Mouse (Mus musculus) bone marrow, adult 2 months (tissue): ENCODE data around the gene Cd44. TPM values are rescaled to one million over a fixed set of nuclear protein-coding genes. Genes with fewer than 3 reads are reported as not detected.

ENCODE experiments used
- H3K27ac ChIP-seq: fragments of 200-500 bp; 2 replicates; pipeline ENCODE4 v1.5.1; 2012; ENCODE audit warnings: low read depth, mild to moderate bottlenecking, control low read depth, inconsistent platforms, low read length; ENCODE audit not compliant: control insufficient read depth, poor library complexity, insufficient read depth
- H3K4me1 ChIP-seq: fragments of 200-500 bp; 2 replicates; pipeline ENCODE4 v1.6.1; 2011; ENCODE audit warnings: low read length; ENCODE audit not compliant: control insufficient read depth, insufficient read depth
- H3K4me3 ChIP-seq: fragments of 200-500 bp; replicated peaks from 2 replicates; pipeline ENCODE3; 2011; ENCODE audit warnings: mild to moderate bottlenecking, low read depth, low read length, control low read depth; ENCODE audit not compliant: control insufficient read depth
- CTCF ChIP-seq: fragments of 200-500 bp; IDR thresholded peaks from 2 replicates; pipeline ENCODE4 v1.5.1; 2011; ENCODE audit warnings: low read length, control low read depth; ENCODE audit not compliant: control insufficient read depth, insufficient read depth
- POLR2A ChIP-seq: fragments of 200-500 bp; IDR thresholded peaks from 2 replicates; pipeline ENCODE4 v1.6.1; 2011; ENCODE audit warnings: low read depth, mild to moderate bottlenecking, control low read depth, low read length, borderline replicate concordance; ENCODE audit not compliant: control insufficient read depth
- WGBS: fragments of 180-500 bp; shearing (Covaris S2); methylation state at CpG from one replicate; pipeline ENCODE4 v1.1.7; 2018; 5-methylcytosine and 5-hydroxymethylcytosine counted together
- polyA plus RNA-seq: library from polyadenylated mRNA; stranded (reverse); fragments of >200 nt; gene quantifications from 2 replicates; pipeline ENCODE4 v1.2.4, GENCODE M21; 2011; ENCODE audit warnings: low replicate concordance; ENCODE audit not compliant: missing spikeins, insufficient read depth, insufficient read length

Cd44 gene
- polyA plus RNA-seq, 1 experiment, result 39.6 TPM

DNA sequence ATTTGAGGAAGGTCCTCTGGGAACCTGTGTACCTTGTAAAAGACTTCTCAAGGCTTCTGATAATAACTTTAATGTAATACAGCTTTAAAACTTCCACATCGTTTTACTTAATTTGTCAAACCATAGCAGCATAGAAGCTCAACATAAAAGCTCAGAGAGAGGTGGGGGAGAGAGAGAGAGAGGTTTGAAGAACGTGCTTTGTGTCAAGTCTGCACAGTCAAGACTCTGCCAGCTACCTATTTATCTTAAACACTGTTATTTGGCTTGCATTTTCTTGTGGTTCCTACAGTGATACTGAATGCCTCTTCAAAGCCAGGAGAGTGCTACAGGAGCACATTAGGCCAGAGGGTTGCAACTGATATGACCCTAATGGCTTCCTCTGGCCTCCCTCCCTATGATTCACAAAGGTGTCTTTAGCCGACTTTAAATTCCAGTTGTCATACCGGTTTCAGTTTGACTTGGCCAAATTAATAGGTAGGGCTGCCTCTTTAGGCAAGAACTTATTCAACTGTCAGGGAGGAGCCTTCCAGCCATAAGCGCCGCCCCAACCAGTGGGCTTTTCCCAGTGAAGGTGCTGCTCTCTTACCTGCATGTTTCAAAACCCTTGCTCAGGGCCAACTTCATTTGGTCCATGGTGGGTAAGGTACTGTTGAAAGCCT, 36.6 kb downstream of the Cd44 start:
- no peak overlapping the region for H3K4me3 ChIP-seq
- no peak overlapping the region for H3K27ac ChIP-seq
- TF ChIP-seq POLR2A (no peak), CTCF (no peak)
- H3K4me1 ChIP-seq, result peaks cover 9% of the 10 kb centered on the region; the same call in 1 of the 2 replicates
- WGBS, result 72% methylated on average over 6 of the region's 6 CpGs

DNA sequence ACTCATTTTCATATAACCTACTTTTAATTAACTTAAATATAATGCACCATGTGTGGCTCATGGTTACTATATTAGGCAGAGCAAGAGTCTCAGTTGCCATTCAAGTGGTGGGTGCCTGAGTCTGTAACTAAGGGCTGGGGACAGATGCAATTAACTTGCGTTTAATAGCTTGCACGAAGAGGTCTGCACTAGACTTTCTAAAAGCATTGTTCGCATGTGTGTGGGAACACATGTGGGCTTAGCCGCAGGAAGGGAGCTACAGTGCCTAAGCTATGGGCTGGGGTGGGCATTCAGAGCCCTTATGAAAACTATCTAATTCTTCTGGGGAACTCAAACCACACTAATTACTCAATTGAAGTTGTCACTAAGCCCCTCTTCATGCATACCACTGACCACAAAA, 37.4 kb downstream of the Cd44 start:
- no peak overlapping the region for H3K4me3 ChIP-seq
- TF ChIP-seq POLR2A (no peak), CTCF (no peak)
- peak overlapping the region; percentile 34; the same call in 1 of the 2 replicates for H3K27ac ChIP-seq
- peaks cover 6% of the 10 kb centered on the region; the same call in 1 of the 2 replicates for H3K4me1 ChIP-seq
- WGBS, result 73% methylated on average over 4 of the region's 4 CpGs

GRCm38 (mm10) chr2:102863583-102863982, 37.9 kb downstream of the Cd44 start:
- peak overlapping the region; percentile 3; the same call in 1 of the 2 replicates for H3K27ac ChIP-seq
- no peak for TF ChIP-seq POLR2A
- TF ChIP-seq CTCF, result no peak
- peaks cover 6% of the 10 kb centered on the region; the same call in 1 of the 2 replicates for H3K4me1 ChIP-seq
- 68% methylated on average over 2 of the region's 2 CpGs for WGBS
- no peak overlapping the region for H3K4me3 ChIP-seq

DNA sequence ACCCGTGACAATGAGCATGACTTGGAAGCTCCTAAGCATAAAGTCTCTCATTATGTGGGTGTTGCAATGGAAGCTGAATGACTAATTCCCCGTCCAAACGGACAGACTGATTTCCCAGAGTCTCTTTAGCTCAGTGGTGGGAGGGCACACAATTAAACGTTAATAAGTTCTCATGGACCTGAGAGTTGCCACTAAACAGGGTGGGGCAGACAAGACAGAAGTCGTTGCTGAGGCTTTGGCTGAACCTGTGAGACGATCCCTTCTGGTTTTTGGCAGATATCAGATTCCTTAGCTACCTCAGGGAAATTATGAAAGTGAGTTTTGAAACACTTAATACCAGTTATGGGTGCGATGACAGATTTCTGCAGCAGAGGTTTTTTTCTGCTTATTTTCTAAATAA, 38.8 kb downstream of the Cd44 start:
- no peak overlapping the region for H3K4me3 ChIP-seq
- peaks cover 6% of the 10 kb centered on the region; the same call in 1 of the 2 replicates for H3K4me1 ChIP-seq
- 35% methylated on average over 7 of the region's 7 CpGs for WGBS
- peak overlapping the region; percentile 19; the same call in 1 of the 2 replicates for H3K27ac ChIP-seq
- no peak for TF ChIP-seq POLR2A
- TF ChIP-seq CTCF, result no peak

GRCm38 (mm10) chr2:102858271-102858670, 43.2 kb downstream of the Cd44 start:
- TF ChIP-seq CTCF, result no peak
- TF ChIP-seq POLR2A, result no peak
- Histone ChIP-seq H3K4me3 (no peak overlapping the region), H3K27ac (no peak overlapping the region), H3K4me1 (peaks cover 2% of the 10 kb centered on the region; the same call in 1 of the 2 replicates)
- WGBS, result 92% methylated on average over 6 of the region's 6 CpGs

DNA sequence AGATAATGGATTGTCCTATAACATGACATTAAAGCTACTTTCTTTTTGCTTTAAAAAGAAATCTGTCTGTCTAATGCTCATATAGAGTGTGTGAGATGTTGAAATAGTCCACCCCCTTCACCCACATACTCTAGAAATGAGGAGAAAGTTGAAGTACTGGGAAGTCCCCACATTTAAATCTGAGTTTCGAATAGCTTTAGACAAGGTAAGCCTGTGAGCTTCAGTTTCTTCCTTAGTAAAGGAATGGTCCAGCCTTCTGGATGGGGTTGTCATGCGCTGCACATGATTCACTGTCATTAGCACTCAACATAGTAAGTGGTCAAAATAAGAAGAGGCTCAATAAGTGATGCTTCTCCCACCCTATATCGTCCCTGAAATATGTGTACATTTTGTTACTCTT, 48.2 kb downstream of the Cd44 start:
- 87% methylated on average over 3 of the region's 3 CpGs for WGBS
- no peak for TF ChIP-seq CTCF
- no peak overlapping the region for H3K27ac ChIP-seq

DNA sequence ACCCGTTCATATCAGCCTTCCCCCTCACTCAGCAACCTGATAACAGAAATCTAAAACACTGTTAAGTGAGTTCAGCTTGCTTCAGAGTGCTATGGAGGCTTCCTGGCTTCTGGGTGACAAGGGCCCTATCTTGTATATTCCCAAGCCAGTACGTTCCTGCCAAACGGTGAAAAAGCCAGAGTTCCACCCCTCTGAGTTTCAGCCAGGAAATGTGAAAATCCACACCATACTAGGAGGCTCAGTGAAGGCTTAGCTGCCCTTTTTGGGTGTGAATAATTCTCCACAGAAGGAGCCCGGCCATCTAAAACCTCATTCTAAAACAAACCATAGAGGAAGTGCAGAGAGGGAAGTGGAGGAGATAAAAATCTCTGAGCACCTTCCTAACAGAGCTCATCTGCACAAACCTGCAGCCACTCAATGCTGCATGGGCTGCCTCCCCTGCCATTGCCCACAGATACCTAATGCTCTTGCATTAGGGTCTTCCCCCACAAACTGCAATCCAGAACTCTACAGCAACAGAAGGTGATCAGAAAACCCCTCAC, 49.5 kb downstream of the Cd44 start:
- no peak overlapping the region for H3K4me3 ChIP-seq
- H3K27ac ChIP-seq, result peak overlapping the region; percentile 36; the same call in 1 of the 2 replicates
- 15% methylated on average over 4 of the region's 4 CpGs for WGBS
- TF ChIP-seq POLR2A, result no peak
- no peak for TF ChIP-seq CTCF
- no peaks in the 10 kb centered on the region; the same call in none of the 2 replicates for H3K4me1 ChIP-seq

More for the DNA sequence above, 48.2 kb downstream of the Cd44 start:
- no peak overlapping the region for H3K4me3 ChIP-seq
- no peaks in the 10 kb centered on the region; the same call in none of the 2 replicates for H3K4me1 ChIP-seq

DNA sequence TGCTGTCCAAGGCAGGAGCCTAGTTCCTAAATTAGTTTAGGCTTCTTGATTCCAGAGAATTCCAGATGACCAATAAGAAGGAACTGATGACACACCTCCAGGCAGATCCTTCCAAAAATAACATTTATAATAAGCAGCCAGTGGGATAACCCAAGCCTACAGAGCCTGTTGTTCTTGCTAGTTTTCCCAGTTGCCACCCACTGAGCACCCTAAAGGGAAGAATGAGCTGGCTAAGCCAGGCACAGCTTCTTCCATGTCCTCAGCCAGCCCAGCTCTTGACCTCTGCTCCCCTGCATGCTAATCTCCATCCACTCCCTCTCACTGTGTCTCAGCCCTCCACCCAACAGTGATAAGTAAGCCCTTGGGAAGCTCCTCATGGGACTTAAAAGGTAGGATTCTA, 51.4 kb downstream of the Cd44 start:
- H3K27ac ChIP-seq, result no peak overlapping the region
- TF ChIP-seq CTCF, result no peak
- no peak for TF ChIP-seq POLR2A
- no peaks in the 10 kb centered on the region; the same call in none of the 2 replicates for H3K4me1 ChIP-seq
- H3K4me3 ChIP-seq, result no peak overlapping the region

DNA sequence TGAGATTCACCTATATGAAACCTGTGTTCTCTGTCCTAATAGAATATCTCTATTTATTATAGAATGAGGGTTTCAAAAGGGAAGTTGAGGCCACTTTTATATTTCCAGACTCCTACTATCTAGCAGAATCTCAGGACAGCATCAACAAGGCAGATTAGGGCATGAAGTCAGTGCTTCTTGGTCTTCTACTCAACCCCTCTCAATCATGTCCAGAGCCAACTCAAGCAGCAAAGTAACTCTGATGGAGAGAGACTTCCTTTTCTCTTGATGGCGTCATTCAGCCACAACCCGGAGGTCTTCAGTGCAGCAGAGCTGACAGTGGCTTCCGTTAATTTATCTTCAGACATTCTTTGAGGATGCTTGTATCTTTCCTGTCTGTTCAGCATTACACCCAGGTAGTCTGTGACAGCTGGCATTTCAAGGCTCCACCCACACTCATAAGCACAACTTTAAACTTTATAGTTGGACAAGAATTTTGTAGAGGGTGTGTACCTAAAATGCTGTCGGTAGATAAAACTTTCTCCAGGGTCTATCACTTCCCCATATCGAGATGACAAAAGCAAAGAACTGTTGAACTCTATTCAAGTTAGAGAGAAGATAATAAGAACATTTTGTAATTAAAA, 52.5 kb downstream of the Cd44 start:
- no peak overlapping the region for H3K27ac ChIP-seq
- TF ChIP-seq POLR2A (no peak), CTCF (no peak)
- H3K4me1 ChIP-seq, result no peaks in the 10 kb centered on the region; the same call in none of the 2 replicates
- no peak overlapping the region for H3K4me3 ChIP-seq
- whole genome bisulfite sequencing, result 36% methylated on average over 5 of the region's 5 CpGs
